Mouse (Mus musculus): ENCODE measurements at regions not wholly inside any gene's neighbourhood (a gene's known extent, or its start where the extent isn't known, plus 50 kb on each side); places are given as distances from the start of the nearest gene placed in this dataset.

GRCm38 (mm10) chr8:25369331-25369730 is 545.2 kb upstream of the Adam5 start:
- TF ChIP-seq POLR2A (IDR thresholded peaks at IDR 0.05; ENCODE audit: low read depth, low read length) (no peak), CTCF (IDR thresholded peaks at IDR 0.05; ENCODE audit: borderline replicate concordance, insufficient read depth, low read length) (no peak)
- Histone ChIP-seq H3K27ac (ENCODE audit: insufficient read depth, low read length) (no peak overlapping the region), H3K4me3 (ENCODE audit: insufficient read depth, low read length) (no peak overlapping the region), H3K4me1 (ENCODE audit: control insufficient read depth, insufficient read depth, low read length) (no peaks in the 10 kb centered on the region; the same call in 1 of the 2 replicates)

GRCm38 (mm10) chr8:25368561-25369091 is 544.5 kb upstream of the Adam5 start:
- Histone ChIP-seq H3K27ac (ENCODE audit: insufficient read depth, low read length) (peak overlapping the region; percentile 56; the same call in 1 of the 2 replicates), H3K4me3 (ENCODE audit: insufficient read depth, low read length) (no peak overlapping the region), H3K4me1 (ENCODE audit: control insufficient read depth, insufficient read depth, low read length) (no peaks in the 10 kb centered on the region; the same call in 1 of the 2 replicates)
- TF ChIP-seq CTCF (IDR thresholded peaks at IDR 0.05; ENCODE audit: borderline replicate concordance, insufficient read depth, low read length) = no peak
- TF ChIP-seq POLR2A (IDR thresholded peaks at IDR 0.05; ENCODE audit: low read depth, low read length) = no peak

- no peak overlapping the region for H3K4me3 ChIP-seq (ENCODE audit: insufficient read depth, low read length)
- no peaks in the 10 kb centered on the region; the same call in 1 of the 2 replicates for H3K4me1 ChIP-seq (ENCODE audit: control insufficient read depth, insufficient read depth, low read length)
- TF ChIP-seq POLR2A (IDR thresholded peaks at IDR 0.05; ENCODE audit: low read depth, low read length) = no peak
- TF ChIP-seq CTCF (IDR thresholded peaks at IDR 0.05; ENCODE audit: borderline replicate concordance, insufficient read depth, low read length) = no peak
- peak overlapping the region; percentile 56; the same call in 1 of the 2 replicates for H3K27ac ChIP-seq (ENCODE audit: insufficient read depth, low read length)
Measured at GRCm38 (mm10) chr8:25367806-25368549, 543.8 kb upstream of the Adam5 start.

GRCm38 (mm10) chr8:25366181-25366580 is 542.0 kb upstream of the Adam5 start:
- Histone ChIP-seq H3K4me3 (ENCODE audit: insufficient read depth, low read length) (no peak overlapping the region), H3K4me1 (ENCODE audit: control insufficient read depth, insufficient read depth, low read length) (no peaks in the 10 kb centered on the region; the same call in 1 of the 2 replicates), H3K27ac (ENCODE audit: insufficient read depth, low read length) (no peak overlapping the region)
- TF ChIP-seq POLR2A (IDR thresholded peaks at IDR 0.05; ENCODE audit: low read depth, low read length) = no peak
- TF ChIP-seq CTCF (IDR thresholded peaks at IDR 0.05; ENCODE audit: borderline replicate concordance, insufficient read depth, low read length) = no peak

- no peak for TF ChIP-seq POLR2A (IDR thresholded peaks at IDR 0.05; ENCODE audit: low read depth, low read length)
- no peak for TF ChIP-seq CTCF (IDR thresholded peaks at IDR 0.05; ENCODE audit: borderline replicate concordance, insufficient read depth, low read length)
- Histone ChIP-seq H3K4me3 (ENCODE audit: insufficient read depth, low read length) (no peak overlapping the region), H3K4me1 (ENCODE audit: control insufficient read depth, insufficient read depth, low read length) (no peaks in the 10 kb centered on the region; the same call in 1 of the 2 replicates), H3K27ac (ENCODE audit: insufficient read depth, low read length) (no peak overlapping the region)
Measured at GRCm38 (mm10) chr8:25362656-25363055, 538.5 kb upstream of the Adam5 start.

- TF ChIP-seq CTCF (IDR thresholded peaks at IDR 0.05; ENCODE audit: borderline replicate concordance, insufficient read depth, low read length) (no peak), POLR2A (IDR thresholded peaks at IDR 0.05; ENCODE audit: low read depth, low read length) (no peak)
- H3K4me3 ChIP-seq (ENCODE audit: insufficient read depth, low read length) = no peak overlapping the region
- H3K4me1 ChIP-seq (ENCODE audit: control insufficient read depth, insufficient read depth, low read length) = no peaks in the 10 kb centered on the region
- H3K27ac ChIP-seq (ENCODE audit: insufficient read depth, low read length) = no peak overlapping the region
Measured at GRCm38 (mm10) chr8:25362146-25362545, 538.0 kb upstream of the Adam5 start.

- Histone ChIP-seq H3K4me3 (ENCODE audit: insufficient read depth, low read length) (no peak overlapping the region), H3K4me1 (ENCODE audit: control insufficient read depth, insufficient read depth, low read length) (no peaks in the 10 kb centered on the region), H3K27ac (ENCODE audit: insufficient read depth, low read length) (no peak overlapping the region)
- TF ChIP-seq POLR2A (IDR thresholded peaks at IDR 0.05; ENCODE audit: low read depth, low read length) (no peak), CTCF (IDR thresholded peaks at IDR 0.05; ENCODE audit: borderline replicate concordance, insufficient read depth, low read length) (peak; percentile 16; the same call in 1 of the 2 replicates)
Measured at GRCm38 (mm10) chr8:25361420-25361819, 537.3 kb upstream of the Adam5 start.

- no peak overlapping the region for H3K27ac ChIP-seq (ENCODE audit: insufficient read depth, low read length)
- no peak overlapping the region for H3K4me3 ChIP-seq (ENCODE audit: insufficient read depth, low read length)
- H3K4me1 ChIP-seq (ENCODE audit: control insufficient read depth, insufficient read depth, low read length) = no peaks in the 10 kb centered on the region
- TF ChIP-seq CTCF (IDR thresholded peaks at IDR 0.05; ENCODE audit: borderline replicate concordance, insufficient read depth, low read length) (no peak), POLR2A (IDR thresholded peaks at IDR 0.05; ENCODE audit: low read depth, low read length) (no peak)
Measured at GRCm38 (mm10) chr8:25358539-25359165, 534.5 kb upstream of the Adam5 start.

- Histone ChIP-seq H3K27ac (ENCODE audit: insufficient read depth, low read length) (no peak overlapping the region), H3K4me1 (ENCODE audit: control insufficient read depth, insufficient read depth, low read length) (no peaks in the 10 kb centered on the region), H3K4me3 (ENCODE audit: insufficient read depth, low read length) (no peak overlapping the region)
- TF ChIP-seq POLR2A (IDR thresholded peaks at IDR 0.05; ENCODE audit: low read depth, low read length) = no peak
- TF ChIP-seq CTCF (IDR thresholded peaks at IDR 0.05; ENCODE audit: borderline replicate concordance, insufficient read depth, low read length) = no peak
Measured at GRCm38 (mm10) chr8:25353822-25354770, 529.9 kb upstream of the Adam5 start.

Measured in embryonic fibroblast, embryonic 13.5 days (primary cell).